Mouse (Mus musculus) mouse embryonic stem cell (cell line): Measurements from ENCODE around the gene Cnga1.
"Not testable (repeated sequence)": the region's sequence is repeated elsewhere in the genome, so short reads cannot be mapped to it uniquely, and the experiment has no call there.

Experiments used
- in situ Hi-C, 2 experiments: fragments of 300-500 bp; cut with MboI; formaldehyde crosslinking; loops; 1 replicate in 1 of 2; 3 replicates in 1 of 2; pipeline ENCODE4 v1.14.3; 2019 to 2020; ENCODE audit warnings: low sequenced_read_pairs in 2 of 2, low pct_unique_long_range_greater_than_20kb in 1 of 2, mixed read lengths in 1 of 2; ENCODE audit not compliant: unreplicated experiment in 1 of 2

The Cnga1 gene

DNA sequence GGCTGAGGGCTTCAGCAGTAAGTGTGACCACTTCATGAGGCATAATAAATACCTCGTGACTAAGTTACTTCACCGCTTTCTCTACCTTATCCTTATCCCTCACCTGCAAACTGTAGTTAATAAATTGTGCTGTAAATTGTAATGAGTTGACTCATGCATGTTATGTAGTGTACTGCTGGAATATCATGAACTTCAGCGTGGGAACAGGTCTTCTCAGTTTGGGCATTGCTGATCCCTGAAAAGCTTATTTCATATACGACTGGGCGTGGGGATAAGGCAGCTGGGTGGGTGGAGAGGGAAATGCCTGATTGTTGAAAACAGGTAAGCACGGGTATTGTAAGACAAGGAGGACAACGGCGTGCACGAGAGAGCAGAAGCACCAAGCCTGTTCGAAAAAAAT is 2.9 kb upstream of the Cnga1 start:
- in situ Hi-C loops: no loop called here

DNA sequence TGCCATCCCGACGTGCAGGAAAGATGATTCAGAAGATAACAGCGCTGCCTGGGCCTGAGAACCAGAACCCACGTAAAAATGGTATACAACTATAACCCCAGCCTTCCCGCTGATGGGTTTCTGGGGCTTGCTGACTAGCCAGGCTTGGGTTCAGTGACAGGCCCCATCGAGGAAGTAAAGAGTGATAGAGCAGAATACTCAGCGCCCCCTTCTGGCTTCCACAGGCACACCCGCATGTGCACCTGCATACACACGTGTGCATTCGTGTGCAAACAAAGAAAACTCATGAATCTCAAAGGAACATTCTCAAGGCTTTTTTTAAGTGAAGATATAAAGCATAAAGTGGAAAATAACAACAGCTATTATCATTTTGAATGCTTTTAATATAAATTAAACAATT is 2.1 kb upstream of the Cnga1 start:
- in situ Hi-C loops: no loop called here

DNA sequence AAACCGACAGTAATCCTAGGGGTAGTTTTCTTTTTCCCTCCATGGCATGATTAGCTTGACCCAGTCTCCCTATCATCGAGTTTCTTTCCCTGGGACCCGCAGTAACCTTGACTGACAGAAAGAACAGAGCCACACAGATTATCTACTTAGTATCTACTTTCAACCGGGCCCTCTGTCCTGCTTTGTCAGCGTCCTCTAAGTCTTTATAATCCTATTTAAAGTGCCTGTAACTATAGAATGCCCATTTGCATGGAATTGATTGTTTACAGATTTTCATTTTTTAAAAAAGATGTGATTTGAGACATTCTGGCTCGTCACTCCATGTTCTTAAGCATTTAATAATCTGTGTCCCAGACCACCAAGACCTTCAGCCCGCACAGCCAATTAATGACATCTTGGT is 420 bp downstream of the Cnga1 start:
- in situ Hi-C loops: no loop called here

DNA sequence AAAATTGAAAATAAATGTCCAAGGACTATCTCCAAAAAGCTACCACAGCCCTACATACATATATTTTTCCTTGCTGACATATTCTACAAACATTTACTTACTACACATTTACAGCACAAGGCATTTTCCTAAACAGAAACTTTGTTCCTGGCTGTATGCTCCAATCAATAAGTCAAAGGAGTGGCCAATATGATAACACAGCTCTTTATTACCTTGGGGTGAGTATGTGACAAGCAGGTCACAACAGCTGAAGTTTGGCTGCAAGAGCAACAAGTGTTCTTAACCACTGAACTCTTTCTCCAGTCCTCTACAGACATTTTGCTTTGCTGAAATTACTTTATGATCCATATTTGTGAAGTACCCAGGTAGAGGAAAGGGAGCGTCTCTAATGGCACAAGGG is 4.0 kb downstream of the Cnga1 start:
- in situ Hi-C loops: no loop called here

DNA sequence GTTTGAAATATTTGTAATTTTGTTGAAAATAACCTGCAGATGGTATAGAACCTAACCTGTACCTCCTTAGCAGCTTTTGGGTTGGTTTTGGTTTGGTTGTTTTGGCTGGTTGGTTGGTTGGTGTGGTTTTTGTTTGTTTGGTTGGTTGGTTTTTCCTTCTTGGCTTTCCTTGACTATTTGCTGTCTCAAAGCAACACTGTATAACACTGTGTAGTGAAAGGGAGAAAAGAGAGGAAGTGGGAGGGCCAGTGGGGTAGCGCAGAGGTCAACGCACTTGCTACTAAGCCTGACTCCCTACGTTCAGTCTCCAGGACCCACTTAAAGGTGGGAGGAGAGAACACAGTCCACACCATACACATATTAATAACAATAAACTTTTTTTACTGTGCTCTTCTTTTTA is 7.5 kb downstream of the Cnga1 start:
- in situ Hi-C loops: no loop called here

DNA sequence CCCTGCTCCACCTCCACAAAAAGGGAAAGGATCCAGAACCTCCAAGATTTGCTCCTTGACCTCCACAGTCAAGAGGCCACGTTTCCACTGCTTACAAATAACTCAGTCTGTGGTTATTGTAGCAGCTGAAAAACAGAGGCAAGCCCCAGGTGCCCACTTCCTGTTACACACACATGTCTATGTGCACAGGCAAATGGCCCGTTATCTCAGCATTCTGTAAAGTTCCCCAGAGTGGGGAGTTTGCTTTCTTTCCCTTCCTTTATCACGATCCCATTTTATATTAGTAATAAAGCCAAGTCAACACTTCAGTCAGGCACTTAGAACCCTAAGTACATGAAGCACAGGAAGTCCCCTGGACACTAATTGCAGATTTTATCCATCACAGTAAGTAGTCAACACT is 8.0 kb downstream of the Cnga1 start:
- in situ Hi-C loops: no loop called here

DNA sequence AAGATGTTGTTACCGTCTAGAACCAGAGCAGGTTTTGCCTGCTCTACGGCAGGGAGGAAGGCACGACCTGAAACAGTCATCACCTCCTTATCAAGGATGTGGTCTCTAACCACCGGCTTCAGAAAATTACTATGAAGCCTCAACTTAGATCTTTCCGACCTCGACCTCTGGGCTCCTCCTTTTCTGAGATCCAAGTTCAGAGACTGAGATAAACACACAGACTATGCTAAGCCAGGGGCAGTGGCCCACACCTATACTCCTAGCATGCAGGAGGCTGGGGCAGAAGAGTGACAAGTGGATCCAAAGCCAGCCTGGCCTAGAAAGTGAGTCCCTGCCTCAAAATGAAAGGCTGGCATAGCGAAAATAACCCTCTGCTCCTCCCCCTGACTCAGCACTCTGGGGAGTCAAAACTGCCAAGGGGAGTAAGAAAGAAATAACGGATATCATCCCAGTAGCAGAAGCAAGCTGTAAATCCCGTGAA is 9.2 kb downstream of the Cnga1 start:
- in situ Hi-C loops: no loop called here

DNA sequence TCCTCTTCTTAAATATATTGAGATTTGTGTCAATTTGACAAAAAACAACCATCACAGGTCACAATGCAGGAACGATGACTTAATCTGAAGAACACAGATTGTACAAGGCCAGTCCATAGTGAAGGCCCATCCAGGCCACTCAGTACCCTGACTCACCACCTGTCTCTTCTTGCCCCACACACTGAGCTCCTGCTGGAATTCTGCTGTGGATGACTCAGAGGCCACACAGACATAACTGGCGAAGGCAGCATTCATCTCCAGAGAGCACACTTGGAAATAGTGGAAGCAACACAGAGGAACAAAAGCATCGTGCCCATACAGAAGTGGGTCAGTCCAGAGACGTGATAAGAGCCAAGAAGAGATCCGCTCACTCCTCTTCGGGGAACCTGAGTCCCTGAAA is 14.0 kb downstream of the Cnga1 start:
- in situ Hi-C loops: no loop called here

DNA sequence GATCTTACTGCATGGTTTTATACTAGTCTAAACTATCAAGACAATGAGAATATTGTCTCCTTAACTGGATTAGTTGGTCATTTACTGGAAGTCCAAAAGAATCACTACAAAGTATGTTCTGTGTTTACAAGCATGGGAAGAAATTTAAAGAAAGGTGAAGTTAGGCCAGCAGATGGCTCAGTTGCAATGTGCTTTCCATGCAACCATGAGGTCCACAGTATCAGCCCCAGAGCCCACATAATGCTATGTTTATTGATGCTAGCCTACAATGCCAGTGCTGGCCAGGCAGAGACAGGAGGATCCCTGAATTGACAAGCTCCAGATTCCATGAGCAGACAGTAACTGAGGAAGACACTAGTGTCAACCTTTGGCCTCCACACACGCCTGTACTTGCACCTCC is 23.1 kb downstream of the Cnga1 start:
- in situ Hi-C loops: loop anchor here in 1 of 2 experiments (25.0 kb wide), 1 partner anchor 259 kb away; no protein-coding TSS in a partner anchor

DNA sequence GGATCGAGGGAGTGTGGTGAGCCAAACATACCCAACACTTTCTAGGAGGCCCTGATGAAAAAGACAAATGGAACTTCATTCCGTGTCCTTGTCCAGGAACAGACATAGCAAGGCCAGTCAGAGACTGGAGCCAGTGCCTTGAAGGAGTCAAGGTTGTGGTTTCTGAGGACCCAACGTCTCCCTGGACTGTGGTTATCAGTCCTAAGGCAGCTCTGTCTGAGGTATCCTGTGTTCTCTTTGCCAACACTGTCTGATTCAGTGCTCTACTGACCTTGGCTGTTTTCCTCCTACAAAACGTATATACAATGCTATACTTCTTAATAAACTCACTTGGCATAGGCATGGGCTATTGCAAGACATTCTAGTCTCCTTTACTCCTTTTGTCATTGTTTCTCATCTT is 26.7 kb downstream of the Cnga1 start:
- in situ Hi-C loops: loop anchor here in 1 of 2 experiments (25.0 kb wide), 1 partner anchor 255 kb away; no protein-coding TSS in a partner anchor

DNA sequence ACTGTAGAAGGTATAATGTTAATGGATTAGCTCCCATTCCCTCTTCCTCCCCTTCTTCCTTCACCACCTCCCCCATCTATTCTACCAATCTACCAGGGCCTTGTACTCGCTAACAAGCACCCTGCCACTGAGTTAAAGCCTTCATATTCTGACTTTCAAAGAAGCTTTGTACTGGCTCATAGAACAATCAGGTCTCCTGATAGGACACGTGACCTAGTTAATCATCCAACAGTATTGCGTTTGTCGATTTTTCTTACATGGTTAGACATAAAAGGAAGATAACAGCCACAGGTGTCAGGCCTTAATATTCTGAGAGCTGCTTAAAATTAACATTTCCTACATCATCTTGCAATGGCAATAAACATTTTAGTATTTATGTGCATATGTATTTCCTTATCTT is 40.9 kb downstream of the Cnga1 start:
- in situ Hi-C loops: loop anchor here in 1 of 2 experiments (25.0 kb wide), 1 partner anchor 241 kb away; no protein-coding TSS in a partner anchor

DNA sequence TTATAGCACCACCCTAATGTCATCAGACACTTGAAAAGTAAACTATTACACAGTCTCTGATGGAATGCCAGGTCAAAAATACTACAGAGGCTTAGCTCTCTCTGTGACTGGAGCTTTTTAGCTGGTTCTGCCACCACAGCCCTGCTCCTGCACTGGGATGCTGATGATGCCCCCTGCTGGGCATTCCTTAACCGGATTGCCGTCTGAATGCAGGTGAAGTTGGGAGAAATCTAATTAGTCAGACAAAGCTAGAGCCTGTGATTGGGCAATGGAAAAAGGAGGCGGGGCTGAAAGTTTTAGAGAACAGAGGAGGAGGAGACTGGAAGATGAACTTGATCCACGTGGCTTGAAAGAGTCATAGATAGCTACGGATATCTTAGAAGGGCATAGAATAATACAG is 43.1 kb downstream of the Cnga1 start:
- in situ Hi-C loops: loop anchor here in 1 of 2 experiments (25.0 kb wide), 1 partner anchor 239 kb away; no protein-coding TSS in a partner anchor

DNA sequence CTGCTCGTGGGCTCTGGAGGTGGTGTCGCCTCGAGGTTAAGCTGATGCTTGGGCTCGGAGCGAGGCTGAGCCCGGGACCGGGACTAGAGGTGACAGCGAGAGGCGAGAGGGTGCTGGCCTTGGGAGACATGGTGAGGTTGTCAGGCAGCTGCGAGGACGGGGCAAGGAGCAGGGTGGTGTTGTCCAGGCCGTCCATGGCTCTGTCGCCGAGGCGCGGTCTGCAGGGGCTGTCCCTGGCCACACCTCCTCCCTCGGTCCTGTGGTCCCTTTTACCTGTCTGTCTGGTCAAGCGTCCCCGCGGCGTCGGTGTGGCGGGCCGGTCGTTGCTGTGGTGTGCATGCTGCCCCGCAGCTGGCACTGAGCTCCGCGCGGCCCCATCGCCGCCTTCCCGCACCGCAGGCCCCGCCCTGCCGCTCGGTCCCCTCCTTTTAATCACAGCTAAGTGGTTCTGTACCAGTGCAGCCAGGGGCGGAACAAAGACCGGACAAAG is 56.8 kb downstream of the Cnga1 start, which contains the start of gene Gm5868:
Gene Gm5868, minus strand, starts transcription at position 360 of the 490 bp plus-strand sequence.
- in situ Hi-C loops: no loop called here

DNA sequence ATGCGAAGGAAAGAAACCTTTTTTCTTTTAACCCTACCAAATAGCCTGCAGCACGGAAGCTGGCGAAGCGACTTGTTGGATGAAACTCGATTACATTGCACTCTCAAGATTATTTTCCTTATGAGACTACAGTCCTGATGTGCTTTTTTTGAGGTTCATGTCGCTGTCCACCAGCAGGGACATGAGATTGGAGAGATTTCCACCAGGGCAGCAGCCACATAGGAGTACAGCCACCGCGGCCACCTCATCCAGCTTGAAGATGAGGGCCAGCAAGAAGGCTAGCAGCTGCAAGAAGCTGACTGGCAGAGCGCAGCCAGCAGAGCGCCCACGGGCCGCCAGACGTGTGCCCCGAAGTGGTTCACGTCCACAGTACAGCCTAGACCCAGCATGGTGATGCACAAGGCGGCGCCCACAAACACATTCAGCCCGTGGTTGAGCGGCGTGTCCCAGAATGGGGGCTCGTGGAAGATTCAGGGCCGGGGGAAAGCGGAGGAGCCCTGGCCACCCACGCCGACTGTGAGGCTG is 57.3 kb downstream of the Cnga1 start:
- in situ Hi-C loops: not testable (repeated sequence)

DNA sequence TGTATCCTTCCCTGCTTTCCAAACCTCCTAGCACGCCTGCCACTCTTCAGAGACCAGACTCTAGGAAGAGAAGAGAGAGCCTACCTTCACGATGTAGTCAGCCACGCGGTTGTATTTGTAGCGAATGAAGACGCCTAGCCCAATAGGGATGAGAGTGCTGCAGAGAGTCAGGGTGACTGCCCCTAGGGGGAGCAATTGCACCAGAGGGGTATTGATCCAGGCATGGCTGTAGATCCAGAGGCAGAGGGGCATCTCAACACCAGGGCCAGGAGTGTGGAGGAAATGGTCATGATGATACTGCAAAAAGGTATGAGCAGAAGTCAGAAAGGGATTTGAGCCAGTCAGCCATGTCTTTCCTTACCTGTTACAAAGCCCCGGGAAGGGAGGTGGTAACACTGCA is 58.0 kb downstream of the Cnga1 start:
- in situ Hi-C loops: not testable (repeated sequence)

DNA sequence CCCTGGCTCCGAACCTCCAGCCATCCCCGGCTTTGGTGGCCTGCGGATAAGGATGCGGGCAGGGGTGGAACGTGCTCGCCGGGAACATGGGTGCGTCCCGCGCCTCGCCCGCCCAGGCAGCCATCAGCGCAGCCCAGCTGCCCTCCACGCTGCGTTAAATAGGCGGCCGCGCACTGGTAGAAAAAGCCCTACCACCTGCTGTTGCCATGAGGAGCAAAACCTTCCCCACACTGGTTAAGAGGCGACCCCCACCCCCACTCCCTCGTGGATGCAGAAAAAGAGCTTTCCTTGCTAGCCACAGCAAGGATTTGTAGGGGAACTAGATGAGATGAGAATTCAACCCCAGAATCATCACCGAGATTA is 63.1 kb downstream of the Cnga1 start, which contains the start of gene Zar1:
Gene Zar1, minus strand, starts transcription at position 285 of the 363 bp plus-strand sequence.
- in situ Hi-C loops: not testable (repeated sequence)

DNA sequence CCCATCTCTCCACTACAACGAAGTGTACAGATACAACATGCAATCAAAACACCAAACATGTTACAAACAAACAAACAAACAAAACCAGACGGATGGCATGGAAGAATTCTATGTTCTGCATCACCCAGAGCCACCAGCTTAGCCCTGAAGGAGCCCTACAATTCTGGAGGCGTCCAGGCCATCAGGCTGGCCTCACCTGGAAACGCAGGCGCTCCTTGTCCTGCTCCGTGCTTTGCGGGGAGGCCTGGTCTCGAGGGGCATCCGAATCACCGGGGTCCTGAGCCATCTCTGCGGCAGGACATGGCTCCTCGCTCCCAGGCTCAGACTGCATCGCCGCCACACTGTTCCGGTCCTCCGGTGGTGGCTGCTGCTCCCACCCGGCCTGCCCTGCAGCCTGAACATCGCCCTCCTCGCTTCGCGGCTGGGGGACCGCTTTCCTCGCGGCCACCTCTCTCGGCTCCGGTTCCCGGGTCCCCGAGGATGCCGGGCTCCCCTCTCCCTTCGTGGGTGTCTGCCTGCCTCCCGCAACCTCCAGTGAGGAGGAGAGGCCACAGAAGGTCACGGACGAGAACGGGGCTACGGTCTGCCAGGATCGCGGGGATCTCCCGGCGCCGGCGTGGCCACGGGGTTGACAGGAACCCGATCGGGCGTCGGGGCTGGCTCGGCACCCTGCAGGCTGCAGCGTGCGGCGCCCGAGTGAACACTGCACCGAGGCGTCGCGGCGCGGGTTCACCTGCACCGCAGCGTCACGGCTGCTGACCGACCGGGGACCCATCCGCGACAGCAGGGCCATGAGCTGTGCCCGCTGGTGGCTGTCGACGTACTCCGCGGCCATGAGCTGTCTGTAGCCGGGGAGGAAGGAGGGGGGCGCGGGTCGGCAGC is 63.7 kb downstream of the Cnga1 start:
- in situ Hi-C loops: not testable (repeated sequence)

DNA sequence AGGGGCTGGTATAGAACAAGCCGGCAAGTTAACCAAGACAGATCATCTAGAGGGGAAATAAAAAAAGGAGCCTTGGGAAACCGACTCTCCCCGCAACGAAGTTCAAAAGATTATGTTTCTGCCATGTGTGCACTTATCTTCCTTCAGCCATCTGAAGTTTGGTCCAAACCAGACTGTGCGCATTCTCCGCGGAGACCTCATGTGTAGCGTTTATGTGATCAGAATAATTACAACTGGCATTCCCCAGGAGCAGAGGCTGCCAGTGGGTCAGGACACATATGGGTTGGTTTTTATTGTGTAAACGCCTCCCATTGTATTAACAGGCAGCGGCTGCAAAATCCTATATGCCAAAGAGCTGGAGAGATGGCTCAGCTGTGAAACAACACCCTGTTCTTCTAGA is 64.5 kb downstream of the Cnga1 start:
- in situ Hi-C loops: not testable (repeated sequence)

DNA sequence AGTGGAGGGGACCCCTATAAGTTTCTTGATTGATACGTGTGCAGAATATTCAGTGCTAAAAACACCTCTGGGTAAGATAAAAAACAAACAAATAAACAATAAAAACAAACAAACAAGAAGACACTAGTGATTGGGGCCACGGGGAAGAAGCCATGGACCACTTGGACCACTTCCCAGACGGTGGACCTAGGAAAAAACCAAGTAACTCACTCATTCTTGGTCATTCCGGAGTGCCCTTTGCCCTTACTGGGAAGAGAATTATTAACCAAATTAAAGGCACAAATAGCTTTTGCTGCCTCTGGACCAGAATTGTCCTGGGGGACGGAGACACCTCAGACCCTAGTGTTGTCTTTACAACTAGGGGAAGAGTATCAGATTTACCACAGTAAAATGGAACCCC is 78.5 kb downstream of the Cnga1 start:
- in situ Hi-C loops: no loop called here
